Mouse (Mus musculus) layer of hippocampus, postnatal 10 days (tissue): ENCODE measurements around the gene Mpzl1. TPM values are rescaled to one million over a fixed set of nuclear protein-coding genes. Genes with fewer than 3 reads are reported as not detected.

Source experiments
- DNase-seq, 2 experiments: peaks; one replicate each; pipeline ENCODE4 v3.0.0; 2021; ENCODE audit warnings: low spot score in 2 of 2
- total RNA-seq, 2 experiments: library from RNA; stranded (reverse); gene quantifications; 2 replicates each; pipeline ENCODE4 v1.2.3; 2021

The Mpzl1 gene
- total RNA-seq, 2 experiments from 2014 or later, result 78.4 to 83.3 TPM

DNA sequence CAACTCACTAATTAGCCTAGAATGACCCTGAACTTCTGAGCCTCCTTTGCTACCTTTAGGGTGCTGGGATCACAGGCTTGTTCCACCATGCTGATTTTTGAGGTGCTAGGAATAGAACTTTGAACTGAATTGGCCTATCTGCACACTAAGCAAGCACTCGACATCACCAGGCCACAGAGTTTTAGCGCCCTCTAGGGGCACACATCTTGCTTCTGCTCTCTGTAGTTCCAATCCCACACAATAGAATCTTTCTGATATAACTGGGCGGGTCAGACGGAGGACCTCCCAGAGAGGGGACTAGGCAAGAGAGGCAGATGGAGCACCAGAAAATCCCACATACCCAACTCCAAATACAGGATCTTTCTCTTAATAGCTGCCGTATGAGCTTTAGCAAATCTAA is 24.3 kb upstream of the Mpzl1 start:
- DNase-seq, result peak; percentile 76 to 80

DNA sequence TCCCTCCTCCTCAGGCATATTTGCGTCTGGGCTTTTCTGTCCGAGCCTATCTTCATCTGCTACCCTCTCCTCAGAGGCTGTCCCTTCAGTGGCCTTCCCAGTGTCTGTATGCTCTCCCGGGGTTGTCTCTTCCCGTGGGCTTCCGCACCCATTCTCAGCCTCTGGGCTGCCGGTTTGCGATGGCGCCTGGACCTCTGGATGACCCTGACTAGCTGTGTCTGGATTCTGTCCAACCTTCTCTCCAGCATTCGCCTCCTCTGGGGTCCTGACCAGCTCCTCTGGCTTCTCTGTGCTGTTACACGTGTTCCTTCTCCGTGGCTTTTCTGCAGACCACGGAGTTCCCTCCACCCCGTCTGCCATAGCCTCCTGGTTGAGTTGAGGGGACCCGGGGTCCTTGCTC is 21.1 kb upstream of the Mpzl1 start:
- DNase-seq, result no peak

DNA sequence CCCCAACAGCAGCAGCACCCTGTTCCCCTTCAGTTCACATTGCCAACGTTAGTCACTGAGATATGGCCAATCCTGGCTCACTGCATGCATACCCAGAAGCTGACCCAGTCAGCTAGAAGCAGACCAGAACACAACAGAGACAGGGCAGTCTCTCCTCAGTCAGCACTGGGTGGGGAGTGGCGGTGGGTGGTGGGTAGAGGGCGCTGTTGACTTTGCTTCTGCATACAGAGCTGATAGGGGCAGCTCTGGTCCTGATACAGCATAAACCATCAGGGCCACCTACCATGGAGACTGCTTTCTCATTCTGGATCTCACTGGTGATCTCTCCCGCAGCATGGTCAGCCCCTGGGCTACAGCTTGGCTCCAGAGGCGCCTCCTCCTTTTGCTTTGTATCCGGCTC is 20.7 kb upstream of the Mpzl1 start:
- no peak for DNase-seq

DNA sequence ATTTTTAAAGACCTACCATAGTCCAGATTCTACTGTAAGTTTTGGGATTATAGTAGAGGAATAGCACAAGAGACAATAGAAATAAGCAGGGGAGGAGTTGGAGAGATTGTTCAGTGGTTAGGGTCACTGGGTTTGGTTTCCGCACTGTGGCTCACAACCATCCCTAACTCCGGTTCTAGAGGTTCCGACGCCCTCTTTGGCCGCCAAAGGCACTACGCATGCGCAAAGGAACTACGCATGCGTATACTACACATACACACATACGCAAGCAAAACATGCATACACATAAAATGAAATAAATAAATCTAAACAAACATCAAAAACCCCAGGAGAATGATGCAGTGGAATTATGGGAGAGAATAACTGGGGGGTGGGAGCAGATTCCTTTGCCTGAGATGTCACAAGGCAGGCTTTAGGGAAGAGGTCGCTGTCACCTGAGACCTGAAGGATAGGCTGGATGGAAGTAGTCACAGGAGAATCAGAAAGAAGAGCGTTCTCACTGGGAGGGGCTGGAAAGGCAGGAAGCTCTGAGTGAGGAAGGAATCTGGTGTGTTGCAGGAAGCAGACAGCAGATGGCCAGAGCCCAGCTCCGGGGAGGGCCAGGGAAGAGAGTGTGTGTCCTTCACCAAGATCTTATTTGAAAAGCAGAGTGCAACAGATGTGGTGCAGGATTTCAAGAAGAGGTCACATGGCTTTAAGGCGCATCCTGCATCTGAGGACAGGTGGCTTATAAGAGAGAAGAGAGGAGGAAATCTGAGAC is 19.0 kb upstream of the Mpzl1 start:
- DNase-seq, result no peak

DNA sequence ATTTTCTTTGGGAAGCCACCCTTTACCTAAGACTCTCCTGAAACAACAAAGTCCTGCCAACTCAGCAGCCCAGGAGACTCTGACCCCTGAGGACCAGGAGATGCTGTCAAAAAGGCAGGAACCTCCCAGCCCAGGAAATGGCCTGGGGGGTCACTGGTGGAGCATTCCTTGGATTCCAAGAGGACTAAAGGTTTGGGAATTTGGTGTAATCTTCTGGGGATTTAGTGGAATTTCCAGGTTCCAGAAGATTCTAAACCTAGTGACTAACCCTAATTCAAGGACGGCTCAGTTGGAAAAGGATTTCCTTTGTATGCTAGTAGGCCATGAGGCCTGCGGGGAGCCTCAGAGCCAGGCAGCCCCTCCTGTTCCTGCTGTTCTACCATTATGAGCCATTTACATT is 18.2 kb upstream of the Mpzl1 start:
- DNase-seq, result no peak

DNA sequence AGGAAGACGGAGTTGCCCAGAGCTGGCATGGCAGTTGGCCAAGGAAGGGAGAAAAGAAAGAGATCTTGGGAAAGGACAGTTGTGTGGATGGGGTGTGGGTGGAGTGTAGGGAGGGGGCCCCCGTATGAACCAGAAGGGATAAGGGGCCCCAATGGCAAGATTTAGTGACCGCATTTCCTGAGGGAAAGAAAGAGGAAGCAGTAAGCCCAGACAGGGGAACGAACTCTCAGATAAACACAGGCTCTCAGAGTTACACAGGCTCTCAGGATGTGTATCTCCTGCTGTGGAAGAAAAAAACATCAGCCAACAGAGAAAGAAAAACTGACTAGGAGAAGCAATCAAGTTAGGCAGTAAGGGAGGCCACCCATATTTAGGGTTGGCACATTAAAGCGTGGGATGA is 16.8 kb upstream of the Mpzl1 start:
- DNase-seq, result no peak

DNA sequence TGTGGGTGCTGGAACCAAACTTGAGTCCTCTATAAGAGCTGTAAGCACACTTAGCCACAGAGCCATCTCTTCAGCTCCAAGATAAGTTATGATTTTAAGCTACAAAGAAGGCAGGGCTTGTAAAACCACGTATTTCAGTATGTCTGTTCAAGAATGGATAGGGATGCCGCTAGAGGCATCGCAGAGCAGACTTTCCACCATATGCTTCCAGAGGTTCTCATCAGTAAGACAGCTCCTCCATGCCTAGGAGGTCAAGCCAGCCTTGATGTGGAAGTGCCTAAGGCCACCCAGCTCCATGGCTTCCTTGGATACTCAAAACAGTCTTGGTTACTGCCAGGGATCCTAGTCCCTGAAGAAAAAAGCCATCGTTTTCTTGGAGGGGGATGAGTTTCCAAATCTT is 10.8 kb upstream of the Mpzl1 start:
- DNase-seq, result no peak

DNA sequence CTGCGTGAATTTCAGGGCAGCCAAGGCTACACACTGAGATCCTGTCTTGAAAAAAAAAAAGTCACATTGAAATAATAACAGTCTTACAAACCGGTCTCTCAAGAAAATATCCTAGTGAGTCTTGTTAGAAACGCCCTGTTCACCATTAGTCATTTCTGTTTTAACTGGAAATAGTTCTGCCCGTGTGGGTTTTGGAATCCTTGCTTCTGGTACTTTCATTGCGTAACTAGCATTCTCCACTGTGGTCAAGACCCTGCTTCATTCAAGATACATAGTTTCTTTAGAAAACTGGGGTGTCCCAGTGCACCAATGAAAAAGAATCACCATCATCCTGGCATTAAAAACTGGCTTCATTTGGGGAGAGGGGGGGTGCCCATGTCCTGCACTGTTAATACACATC is 9.4 kb upstream of the Mpzl1 start:
- no peak for DNase-seq

DNA sequence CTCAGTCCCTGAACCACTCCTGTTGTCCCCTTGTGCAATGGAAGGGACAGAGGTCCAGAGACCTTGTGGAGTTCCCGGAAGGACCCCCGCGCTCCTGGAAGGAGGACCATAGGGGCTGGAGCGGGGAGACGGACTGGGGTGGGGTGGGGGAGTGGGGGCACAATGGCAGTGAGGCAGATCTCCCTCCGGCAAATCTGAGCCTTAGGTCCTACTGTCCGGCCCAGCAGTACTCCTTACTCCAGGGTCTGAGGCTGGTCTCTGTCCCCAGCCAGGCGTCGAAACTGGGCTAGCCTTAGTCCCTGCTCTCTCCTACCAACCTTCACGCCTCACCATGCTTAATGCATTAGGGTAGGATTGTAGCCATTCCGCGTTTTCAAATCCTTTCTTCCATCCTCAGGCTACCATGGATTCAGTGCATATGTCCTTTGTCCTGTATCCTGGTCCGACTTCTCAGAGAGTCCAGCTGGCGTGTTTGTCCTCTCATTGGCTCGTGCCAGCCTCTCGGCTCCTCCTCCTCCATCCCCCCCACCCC is 8.5 kb upstream of the Mpzl1 start:
- DNase-seq, result peak; percentile 50 to 60

DNA sequence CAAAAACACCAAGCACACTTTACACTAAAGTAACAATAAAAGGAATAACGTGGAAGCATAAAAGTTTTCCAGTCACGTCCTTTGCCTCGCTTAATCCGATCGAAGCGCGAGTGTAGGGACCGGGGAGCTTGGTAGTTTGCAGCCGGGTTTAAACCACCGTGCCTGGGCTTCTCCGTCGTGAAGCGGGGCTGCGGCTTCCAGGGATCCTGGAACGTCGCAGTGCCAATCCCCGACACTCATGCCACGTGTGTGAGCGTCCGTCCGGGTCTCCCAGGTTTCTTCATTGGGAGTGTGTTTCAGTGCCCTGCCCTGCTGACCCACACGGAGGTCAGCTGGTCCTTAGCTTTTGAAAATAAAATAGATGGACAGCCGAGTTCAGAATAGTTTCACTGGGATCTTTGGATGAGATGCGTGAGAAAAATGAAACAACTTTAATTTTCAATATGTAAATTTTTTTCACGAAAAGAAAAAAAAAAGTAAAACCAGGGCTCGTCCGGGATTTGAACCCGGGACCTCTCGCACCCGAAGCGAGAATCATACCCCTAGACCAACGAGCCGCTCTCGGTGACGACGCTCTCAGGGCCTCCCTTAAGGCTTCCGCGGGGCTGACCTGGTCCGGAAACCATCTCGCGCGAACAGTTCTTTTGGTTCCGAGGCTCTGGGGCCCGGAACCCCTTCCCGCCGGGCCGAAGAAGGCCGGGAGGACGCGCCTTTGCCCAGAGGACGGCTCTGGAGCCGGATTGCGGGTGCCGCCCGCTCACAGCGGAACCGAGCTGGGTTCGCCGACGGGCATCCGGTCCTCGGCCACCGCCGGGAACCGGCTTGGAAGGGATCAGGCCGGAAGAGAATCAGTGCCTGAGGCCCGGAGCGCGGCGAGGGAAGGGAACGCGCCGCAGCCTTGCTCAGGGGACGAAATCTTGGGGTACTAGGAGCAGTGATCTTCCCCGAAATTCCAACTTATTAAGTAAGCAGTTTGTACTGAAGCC is 7.7 kb upstream of the Mpzl1 start:
- peak; percentile 94 to 96 for DNase-seq

DNA sequence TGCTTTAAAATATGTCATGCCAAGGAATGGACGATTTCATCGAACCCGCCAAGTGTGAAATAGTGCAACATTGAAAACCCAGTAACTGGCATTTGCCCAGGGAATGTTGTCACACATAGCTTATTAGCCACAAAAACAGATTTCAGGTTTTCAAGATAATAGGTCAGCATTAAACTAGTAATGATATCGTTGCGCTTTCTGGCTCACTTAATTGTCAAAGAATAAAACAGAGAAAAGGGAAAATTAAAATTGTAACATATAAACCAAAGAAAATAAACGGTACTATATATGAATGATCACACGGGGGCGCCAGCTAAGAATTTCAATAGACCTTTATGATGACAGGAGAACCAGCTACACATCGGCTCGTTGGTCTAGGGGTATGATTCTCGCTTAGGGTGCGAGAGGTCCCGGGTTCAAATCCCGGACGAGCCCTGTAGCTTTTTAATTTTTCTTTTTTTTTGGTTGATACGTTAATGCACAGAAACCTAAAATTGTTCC is 7.0 kb upstream of the Mpzl1 start:
- peak; percentile 77 to 82 for DNase-seq

DNA sequence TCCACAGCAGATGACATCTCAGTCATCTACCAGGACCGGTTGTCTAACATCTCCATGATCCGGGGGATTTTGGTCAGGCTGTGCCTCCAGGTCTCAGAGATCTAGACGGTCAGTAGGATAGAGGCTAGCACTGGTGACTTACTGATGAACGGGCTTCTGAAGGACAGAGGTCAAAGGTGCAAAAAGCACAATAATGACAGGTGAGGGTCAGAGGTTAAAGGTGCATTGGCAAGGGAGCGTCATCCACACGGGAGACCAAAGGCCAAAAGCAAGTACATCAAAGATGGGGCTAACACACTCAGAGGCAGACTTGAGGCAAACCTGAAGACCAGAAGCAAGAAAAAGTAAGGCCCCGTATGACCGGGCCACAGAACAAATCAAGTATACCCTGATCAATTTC is 2.0 kb upstream of the Mpzl1 start:
- no peak for DNase-seq

DNA sequence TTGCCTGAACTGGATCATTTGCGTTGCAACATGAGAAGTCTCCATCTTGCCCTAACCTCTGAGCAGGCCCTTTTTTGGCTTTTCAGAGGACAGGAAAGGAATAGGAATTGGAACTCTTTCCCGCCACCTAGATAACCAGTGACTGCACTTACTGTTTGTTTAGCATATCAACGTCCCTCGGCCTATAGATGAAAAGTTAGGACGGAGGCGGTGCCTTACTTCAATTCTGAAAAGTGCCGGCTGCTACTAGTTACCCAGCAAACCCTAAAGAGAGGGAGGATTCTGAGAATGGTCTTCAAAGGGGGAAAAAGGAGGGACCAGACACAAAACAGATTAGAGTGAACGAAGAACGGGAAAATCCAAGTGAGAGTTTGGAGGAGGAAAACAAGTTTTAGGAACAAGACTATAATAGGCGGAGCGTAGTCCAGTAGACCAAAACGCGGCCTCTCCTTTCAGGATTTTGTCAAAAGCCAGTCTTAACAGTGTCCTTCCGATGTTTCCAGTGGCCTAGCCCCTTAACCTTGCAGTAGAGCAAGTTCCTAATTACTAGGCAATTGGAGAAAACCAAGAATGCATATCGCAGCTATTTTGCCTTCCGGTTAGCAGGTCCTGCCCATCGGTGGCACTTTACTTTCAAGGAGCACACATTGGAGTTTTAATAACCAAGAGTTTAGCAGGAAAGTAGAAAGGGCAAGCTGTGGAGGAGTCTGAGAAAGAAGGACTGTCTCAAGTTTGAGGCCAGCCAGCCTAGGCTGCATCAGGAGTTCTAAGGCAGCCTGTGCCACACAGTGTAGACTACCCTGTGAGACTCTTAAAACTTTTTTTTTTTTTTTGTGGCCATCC is 938 bp upstream of the Mpzl1 start:
- no peak for DNase-seq

DNA sequence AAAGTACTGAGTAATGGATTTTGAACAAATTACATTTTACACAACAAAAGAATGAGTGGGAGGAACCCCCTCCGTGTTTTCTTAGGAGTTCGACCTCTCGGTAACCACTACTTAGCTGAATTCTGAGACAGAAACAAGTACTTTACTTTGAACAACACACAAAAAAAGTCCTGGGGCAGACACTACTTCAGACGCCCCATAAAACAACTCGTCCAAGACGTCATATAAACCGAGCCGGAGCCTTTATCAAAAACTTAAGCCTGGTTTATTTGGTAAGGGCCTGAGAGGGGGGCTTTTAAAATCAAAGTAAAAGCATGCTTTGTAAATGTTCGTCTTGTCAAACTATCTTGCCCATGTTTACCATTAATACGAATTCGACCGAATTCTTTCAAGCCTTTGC is 993 bp downstream of the Mpzl1 start:
- DNase-seq, result no peak

DNA sequence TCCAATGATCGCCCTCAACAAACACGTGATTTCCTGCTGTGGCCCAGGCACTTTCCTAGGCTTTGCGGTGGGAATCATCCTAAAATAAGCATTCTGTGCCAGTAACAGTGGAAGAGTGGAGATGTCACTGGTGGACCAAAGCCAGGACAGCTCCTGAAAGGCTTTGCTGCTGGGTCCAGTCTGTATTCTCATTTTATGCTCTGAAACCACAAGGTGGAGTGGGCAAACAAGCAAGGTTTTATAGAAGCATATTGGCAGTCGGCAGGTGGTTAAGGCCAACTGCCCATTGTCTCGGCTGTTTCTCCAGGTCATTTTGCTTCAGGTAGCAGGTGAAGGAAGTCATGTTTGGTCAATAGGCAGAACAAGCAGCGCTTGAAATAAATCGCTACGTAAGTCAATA is 3.2 kb downstream of the Mpzl1 start:
- DNase-seq, result no peak

DNA sequence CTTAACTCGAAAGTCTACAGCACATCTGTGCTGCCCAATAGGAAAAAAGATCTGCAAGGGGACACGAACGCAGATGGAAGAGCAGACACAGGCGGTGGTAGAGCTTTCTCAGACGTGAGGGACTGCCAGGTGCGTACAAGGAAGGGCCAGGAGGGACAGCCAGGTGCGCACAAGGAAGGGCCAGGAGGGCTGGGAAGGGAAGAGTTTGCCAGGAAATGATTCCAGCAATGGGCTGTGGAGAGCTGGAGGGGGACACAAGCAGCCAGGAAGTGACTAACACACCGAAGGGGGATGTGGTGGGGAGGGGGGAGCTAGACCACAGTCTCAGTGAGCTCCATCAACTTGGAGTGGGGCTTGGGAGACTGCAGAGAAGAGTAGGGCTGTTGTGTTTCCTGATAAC is 4.4 kb downstream of the Mpzl1 start:
- DNase-seq, result no peak

DNA sequence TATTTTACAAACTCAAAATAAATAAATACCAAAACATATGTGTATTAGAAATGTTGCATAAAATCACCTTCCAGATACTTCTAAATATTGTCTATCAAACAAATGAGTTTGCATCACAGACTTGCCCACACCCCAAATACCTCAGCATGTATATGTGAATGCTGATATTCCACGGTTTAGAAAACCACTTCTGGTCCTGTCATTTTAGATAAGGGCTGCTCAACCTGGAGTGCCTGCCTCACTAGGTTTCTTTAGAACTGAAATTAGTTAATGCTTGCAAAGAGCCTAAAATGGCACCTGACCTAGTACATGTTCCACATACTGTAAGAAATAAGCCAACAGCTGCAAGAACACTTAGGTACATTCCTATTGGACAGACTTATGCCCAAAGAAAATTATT is 5.7 kb downstream of the Mpzl1 start:
- DNase-seq, result no peak

DNA sequence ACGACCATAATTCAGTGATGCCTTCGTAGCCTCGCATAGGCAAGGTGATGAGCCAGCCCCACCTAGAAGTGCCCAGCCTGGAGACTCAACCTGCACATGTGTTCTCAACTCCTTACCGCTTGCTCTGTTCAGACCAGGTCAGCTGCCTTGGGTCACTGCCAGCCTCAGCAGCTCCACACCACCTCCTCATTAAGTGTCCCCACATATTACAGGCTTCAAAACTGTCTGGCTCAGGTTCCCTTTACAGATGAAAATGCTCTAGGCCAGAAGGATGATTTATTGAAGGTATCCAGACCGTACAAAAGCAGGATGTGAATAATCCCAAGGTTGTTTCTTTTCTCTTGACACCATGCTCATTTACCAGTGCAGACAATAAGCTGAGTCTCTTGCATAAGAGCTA is 8.4 kb downstream of the Mpzl1 start:
- DNase-seq, result no peak

DNA sequence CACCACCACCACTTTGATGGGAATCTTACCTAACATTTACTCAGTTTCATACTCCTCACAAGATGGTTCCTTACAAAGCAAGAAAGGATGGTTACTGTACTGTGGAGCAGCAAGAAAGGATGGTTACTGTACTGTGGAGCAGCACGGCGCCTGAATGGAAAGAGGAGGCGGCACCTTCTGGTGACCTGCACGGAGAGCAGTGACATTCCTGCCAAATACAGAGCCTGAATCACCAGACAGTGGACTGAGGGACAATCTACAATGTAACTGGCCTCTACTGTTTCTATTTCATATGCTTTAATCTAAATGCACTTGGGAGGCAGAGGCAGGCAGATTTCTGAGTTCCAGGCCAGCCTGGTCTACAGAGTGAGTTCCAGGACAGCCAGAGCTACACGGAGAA is 9.3 kb downstream of the Mpzl1 start:
- no peak for DNase-seq

DNA sequence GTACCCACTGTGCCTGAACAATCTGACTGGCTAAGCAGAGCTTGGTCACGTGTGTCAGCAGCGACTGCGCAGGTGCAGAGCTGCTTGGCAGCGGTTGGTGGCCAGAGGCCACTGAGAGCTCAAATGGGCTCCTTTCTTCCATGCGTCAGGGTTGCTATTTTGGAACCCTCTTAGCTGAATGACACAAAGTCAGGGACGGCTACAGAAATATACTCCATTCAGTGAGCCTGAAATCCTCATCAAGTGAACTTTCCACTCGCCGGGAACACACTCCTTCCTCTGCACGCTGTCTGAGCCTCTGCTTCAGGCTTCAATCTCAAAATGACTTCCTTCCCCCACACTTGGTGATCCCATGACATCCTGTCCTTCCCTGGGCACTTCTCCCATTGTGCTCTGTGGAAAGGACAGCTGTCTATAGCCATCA is 16.1 kb downstream of the Mpzl1 start:
- DNase-seq, result no peak
